Mouse (Mus musculus) frontal cortex, postnatal 10 days (tissue): ENCODE measurements around the gene Htra1.
A peak's percentile ranks its signal among the peaks of the same experiment; 100 is the strongest.

Experiments
- DNase-seq, 2 experiments: peaks; one replicate each; pipeline ENCODE4 v3.0.0; 2022; ENCODE audit warnings: low spot score in 2 of 2, mixed read lengths in 1 of 2

Htra1 gene

DNA sequence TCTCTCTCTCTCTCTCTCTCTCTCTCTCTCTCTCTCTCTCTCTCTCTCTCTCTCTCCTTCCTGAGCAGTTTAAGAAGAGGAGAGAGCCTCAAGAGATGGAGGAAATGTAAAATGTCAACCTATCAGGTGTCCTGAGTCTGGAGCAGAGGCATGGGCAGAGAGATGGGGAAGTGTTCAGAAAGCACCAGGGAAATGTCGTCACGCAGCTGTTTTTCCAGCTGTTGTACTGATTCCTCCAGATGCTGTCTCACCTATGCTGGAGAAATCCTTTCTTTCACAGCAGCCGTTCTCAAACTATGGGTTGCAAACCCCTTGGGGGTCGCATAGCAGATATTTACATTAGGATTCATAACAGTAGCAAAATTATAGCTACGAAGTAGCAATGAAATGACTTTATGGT is 30.5 kb downstream of the Htra1 start:
- DNase-seq = no peak

DNA sequence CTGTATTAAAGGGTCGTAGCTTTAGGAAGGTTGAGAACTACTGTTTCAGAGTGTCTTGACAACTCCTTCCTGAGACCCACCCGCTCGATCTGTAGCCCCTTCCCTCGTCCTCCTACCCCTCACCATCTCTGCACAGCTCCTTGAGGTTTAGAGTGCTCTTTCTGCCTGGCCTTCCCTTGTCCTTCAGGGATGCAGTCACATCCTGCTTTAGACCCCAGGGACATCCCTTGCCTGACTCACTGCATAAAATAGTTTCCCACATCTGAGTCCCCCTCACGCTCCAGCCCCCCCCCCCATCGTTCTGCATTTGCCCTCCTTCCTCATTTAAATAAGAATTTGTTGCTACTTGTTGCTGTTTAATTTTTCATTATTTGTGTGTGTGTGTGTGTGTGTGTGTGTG is 31.0 kb downstream of the Htra1 start:
- no peak for DNase-seq

DNA sequence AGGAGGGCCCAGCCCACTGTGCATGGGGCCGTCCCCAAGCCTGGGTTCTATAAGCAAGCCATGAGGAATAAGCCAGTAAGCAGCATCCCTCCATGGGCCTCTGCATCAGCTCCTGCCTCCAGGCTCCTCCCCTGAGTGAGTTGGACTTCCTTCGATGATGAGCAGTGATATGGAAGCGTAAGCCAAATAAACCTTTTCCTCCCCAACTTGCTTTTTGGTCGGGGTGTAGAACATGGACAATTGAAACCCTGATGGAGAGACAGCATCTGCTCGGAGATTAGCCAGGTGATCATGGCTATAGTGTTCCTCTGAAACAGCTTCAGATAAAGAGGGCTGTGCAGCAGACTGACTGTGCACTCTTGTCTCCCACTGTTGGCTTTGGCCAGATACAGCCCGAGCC is 32.0 kb downstream of the Htra1 start:
- DNase-seq = no peak

DNA sequence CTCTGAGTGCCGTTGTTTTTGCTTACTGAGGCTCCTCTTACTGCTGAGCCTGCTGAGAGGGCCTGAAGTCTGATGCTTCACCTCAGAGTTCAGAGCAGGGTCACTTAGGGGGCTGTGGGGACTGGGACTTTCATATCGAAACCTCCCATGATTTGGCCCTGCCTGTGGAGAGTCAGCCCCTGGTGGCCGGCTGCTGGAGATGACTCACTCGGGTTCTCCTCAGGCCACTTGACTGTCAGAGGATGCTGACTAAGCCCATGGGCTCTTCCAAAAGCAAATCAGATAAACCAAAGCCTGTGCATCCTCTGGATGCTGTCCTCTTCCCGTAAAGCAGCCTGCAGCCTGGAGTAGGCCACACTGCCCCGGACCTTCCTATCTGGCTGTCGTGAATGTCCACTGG is 32.6 kb downstream of the Htra1 start:
- DNase-seq = no peak

DNA sequence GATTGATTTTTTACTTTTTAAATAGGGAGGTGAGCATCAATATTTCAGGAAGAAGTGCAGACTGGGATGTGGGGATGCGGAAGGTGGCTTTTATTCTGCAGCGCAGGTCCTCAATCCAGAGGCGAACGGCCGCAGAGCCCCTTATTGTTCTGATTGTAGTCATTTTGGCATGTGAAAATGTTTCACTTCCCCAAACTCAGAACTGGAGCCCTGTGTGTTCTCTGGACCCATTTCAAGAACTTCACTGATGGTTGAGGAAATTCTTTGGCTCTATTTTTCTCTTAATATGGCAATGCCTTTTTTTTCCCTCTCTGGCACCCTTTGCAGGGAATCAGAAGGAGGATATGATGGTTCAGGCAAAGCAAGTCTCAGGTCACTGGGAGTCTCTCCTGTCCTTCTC is 33.2 kb downstream of the Htra1 start:
- DNase-seq = no peak

DNA sequence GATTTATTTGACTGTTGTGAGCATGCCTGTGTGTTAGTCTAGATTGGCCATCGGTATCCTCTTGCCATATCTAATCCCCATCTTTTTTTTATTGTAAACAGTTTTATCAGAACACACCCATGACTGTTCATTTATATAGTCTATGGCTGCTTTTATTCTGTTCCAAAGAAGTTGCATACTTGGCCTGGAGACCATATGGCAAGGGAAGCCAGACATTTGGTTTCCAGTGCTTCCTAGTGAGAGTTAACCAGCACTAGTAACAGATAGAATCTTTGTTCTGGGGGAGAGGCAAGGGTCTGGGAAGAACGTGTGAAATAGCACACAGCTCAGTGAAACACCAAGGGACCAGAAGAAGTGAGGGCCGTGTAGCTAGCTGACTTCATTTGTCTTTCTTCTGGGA is 33.6 kb downstream of the Htra1 start:
- no peak for DNase-seq

DNA sequence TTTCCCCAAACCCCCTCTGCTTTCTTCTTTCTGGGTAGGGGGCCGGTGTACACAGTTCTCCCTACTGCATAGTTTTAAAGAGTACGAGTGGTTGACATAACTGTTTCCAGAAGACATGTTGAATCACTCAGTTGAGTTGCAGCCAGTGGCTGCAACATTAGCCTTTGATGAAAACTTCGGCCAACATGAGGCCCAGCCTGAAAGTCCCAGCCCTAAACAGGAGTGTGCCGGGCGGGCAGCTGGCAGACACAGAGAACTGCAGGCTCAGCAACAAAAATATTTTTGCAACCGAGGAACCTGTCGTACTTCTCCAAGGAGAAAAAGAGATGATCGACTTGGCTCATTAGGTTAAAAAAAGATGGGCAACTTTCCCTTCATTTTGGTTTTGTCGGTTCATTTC is 36.9 kb downstream of the Htra1 start:
- no peak for DNase-seq

DNA sequence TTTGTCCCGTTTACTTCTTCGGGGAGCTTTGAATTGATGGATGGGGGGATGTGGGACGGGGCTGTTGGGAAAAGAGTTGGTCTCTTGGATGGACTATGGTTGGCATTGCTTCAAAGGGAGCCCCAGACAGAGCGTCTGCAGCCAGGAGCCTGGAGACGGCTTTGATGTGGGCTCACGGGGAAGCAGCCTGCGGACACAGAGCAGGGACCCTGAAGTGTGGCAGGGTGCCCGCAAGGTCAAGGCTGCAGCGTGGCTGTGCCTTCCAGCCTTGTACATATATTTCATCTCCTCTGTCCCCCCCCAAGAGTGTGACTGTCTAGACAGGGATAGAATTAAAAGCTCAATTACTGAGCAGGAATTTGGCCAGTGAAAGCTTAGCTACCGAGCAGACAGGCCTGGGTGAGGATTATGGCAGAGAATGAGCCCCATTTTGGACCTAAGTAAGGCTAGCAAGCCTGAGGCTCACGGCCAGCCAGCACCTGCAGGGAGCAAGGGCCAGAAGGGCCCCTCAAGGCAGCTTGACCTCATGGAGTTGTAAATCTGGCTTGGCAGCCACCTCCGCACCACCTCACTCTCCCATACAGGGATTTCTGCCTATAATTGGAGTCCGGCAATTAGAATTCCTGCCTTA is 40.5 kb downstream of the Htra1 start:
- DNase-seq = no peak

DNA sequence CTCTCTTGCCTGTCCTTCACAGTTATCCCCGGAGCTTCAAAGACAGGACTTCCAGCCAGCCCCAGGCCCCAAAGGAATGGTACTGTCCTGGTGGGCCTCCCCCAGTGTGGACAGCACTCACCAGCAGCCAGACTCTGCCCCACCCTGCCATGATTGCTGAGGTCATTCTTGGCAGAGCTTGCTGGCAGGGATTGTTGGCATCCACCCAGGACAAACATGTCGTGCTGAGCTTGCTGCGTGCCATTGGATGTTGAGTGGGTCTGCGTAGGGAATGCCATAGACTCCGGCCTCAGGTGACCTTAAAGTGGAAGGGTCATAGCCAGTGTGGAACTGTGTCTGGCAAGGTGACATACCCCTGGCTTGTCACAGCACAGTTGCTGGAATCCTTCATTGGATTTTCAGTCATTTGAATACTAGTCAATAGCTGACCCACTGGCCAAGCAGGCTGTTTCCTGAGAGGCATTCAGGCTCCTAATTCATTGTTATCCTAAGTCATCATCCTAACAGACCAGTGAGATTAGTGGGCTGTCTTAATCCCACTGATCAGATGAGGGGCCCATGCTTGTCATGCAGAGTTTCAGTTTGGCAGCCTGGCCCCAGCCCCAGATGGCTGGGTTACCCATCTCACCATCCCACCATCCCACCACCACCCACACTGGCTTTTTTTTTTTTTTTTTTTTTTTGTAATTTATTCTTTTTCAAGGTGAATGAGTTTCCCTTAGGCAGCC is 42.0 kb downstream of the Htra1 start:
- DNase-seq = peak; percentile 59 to 68

DNA sequence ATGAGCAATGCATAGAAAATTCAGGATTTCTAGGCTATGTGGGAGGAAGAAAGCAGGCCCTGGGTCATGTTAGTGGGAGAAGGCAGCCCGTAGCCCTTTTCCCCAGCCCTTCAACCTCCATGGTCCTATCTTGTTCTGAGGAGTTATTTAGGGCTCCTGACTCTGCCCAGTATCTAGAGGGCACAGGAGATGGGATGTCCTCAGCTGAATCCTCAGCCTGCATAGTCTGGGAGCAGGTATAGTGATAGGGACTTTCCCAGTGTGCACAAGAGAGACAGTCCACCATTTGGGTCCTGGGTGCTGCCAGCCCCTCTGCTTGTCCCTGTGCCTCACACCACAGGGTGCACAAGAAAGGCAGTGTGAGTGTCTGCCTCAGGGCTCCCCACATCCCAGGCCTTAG is 42.6 kb downstream of the Htra1 start:
- DNase-seq = no peak

DNA sequence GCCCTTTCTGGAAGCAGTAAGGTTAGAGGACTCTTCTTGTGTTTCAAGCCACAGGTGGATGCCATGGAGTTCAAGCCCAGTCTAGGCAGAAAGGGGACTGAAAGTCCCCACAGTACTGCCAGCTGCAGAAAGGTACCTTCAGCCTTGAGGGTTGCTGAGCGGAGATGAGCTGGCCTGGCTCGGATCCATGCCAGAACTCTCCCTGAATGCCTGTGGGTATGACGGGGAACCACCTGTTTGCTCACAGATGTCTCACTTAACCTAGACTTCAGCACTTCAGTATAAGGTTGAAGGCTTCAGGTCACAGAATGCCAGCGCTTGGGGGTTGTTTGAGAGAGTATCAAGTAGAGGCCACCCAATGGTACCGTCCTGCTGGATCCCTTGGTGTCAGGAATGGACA is 44.2 kb downstream of the Htra1 start:
- DNase-seq = no peak

DNA sequence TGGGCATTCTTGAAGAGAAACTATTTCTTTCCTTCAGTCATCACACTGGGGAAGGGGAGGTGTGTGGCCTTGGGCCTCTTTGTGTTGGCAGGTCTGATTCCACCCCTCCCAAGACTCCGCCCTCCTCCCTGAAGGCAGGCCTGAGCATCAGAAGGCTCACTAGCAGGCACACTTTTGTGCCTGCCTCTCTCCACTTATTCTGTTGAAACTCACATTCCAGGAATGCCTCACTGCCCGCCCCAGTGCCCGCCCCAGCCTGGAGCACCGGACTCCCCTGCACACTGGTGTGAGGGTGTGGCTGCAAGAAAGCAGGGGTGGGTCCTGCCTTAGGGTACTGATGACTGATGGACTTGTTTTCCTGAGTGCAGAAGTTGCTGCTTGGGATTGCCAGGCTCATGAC is 46.5 kb downstream of the Htra1 start:
- DNase-seq = no peak

DNA sequence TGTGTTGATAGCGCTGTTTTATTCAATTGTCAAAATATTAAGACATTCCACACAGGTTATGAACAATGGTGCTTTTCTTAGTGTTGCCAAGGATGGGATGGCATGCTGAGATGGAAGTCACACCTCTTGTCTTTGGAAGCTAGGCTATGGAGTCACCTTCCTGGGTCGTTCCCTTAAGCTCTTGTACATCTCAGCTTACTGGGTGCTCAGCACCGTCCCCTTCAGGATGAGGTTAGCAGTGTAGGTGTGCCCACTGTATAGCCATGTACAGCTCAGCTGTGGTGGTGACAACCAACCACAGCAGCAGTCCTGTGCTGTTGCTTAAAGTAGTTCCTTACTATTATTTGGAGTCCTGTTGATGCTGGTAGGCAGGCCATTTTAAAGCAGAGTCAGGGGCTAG is 47.0 kb downstream of the Htra1 start:
- no peak for DNase-seq

DNA sequence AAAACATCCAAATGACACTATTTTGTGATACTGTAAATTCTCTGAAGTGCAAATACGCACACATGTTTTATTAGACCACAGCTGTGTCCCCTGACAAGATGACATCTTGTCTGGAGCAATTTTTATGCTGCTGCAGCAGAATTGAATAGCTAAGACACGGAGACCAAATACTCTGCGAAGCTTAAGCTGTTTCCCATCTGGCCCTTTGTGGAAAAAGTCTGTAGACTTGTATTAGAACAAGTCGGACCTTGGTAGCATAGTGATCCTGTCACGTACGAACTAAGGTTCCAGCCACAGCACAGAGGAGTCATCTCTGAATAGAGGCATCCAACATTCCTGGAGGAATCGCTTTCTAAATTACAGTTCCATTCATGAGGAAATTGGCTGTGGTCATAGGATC is 48.4 kb downstream of the Htra1 start:
- no peak for DNase-seq

DNA sequence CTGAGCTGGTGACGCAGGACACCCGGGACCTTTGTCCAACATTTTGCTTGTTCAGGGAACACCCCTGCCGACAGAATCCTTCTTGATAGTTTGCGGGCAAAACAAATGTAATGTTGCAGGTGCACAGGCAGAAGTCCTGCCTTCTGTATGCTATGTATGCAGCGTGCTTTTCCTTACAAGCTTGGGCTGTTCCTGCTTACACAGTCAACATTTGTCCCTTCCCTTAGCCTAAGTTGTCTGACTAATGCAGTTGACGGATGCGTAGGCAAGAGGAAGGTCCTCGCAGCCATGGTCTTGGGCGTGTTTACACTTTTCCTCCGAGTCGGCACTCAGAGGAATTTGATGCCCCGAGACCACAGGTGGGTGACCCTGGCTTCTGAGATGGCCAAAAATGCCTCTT is 49.3 kb downstream of the Htra1 start:
- no peak for DNase-seq

DNA sequence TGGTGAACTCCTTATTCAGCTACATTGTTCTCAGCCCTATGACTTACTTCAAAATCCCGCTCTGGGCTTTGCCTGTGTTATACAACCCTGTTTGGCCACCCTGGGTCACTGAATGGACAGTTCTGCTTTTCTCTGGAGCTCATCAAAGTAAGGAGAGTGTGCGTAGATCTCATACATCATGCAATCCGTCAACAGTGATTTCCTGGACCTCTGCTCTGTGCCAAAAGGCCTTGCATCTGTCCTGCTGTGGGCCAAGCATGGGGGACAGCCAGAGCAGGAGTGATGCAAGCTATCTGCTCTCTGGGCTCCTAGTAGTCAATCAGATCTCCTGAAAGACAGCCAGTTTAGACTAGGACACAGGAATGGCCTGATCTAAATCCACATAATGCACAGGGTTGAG is 49.8 kb downstream of the Htra1 start:
- no peak for DNase-seq

DNA sequence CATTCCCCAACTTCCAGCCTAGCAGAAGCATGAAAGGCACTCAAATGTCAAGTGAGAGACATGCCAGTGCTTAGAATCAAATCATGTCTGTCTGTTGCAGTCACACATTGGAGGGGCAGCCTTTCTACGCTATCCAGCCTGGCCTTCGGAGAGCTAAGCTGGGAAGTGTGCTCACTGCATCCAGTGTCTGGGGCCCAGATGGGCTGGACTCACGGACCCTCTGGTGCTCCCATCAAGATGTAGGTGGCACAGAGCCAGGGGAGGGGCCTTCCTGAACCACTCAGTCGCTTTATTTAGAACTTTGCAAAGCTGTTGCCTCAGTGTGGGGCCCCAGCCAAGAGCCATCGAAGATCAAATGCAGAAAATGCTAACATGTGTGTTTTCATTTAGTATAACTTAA is 52.2 kb downstream of the Htra1 start:
- DNase-seq = no peak

DNA sequence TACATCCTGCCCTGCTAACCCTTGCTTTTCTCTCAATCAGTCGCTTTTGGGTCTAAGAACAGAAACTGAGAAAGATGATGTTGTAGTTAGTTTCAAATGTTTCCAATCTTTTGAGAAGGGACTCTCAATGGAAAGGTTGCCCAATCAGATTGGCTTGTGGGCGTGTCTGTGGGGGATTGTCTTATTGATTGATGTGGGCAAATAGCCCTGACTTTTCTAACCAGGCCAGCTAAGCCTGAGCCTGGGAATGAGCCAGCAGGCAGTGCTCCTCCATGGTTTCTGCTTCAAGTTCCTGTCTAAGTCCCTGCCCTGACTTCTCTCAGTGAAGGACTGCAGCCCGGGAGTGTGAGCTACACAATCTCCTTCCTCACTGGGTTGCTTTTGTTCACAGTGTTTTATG is 53.5 kb downstream of the Htra1 start:
- no peak for DNase-seq

DNA sequence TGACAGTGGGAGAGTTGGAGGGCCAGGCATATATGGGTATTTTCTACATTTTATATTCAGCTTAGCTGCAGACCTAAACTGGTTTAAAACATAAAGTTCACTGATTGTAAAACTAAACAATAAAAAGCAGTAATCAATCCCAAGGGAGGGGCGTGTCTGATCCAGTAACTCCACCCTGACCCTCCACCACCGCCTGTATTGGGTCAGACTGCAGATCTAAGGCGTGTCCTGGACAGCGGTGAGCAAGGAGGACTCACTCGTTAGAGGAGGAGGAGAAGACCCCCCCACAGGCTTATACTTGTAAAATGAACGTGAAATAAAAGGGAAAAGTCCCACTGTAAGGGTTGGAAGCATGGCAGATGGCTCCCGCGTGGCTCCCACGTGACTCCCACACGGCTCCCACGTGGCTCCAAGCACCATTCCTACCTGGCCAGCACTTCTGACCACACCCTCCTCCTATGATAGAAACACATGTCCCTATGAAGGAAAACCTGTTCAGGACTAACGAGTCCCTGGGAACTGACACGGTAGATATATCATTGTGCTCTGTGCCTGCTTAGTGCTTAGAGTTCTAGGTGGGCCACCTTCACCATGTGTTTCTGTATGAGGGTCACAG is 55.4 kb downstream of the Htra1 start:
- no peak for DNase-seq

DNA sequence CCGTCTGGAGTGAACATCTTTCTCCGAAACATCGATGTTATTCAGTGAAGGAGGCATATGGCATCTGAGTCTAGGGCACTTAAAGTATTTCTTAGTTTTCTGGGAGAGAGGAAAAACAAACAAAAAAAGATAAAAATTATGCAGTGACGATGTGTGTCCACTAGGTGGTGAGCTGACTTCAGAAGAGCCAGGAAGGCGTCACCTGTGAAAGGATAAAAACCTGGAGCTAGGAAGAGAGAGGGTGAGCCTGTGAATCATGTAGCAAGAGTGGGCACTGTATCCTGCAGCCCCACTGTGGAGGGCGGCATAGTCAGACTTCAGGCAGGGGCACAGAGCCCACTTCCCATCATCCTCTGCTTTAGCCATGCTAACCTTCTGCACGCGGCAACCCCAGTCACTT is 58.0 kb downstream of the Htra1 start:
- no peak for DNase-seq

DNA sequence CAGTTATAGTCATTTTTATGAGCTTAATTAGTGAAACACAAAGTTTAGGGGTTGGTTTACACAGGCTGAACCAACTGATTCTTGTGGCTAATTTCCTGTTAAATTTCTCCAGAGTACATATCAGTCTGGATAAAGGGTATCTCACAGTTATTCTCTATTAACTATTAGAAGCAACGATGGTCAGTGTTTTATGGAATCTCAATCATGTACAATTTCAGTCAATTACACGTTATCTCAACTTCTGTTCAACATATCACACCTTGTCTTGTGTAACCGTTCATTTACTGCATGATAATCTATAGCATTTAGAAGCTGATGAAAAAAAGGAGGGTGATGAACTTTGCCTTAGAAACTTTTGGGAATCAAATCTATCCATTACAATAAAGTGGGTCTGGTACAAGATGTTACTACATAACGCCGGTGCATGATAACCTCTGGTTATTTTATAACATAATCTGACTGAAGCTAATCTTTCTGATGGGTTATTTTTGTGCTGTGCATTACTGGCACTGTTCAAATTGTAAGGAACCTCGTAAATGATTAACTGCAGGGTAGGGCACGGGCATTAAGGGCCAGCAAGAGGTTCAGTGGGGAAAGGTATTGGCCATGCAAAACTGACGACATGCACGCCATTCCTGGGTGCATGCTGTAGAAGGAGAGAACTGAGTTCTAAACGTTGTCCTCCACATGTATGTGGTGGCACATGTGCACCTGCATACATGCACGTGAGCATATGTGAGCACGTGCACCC is 66.2 kb downstream of the Htra1 start:
- no peak for DNase-seq

DNA sequence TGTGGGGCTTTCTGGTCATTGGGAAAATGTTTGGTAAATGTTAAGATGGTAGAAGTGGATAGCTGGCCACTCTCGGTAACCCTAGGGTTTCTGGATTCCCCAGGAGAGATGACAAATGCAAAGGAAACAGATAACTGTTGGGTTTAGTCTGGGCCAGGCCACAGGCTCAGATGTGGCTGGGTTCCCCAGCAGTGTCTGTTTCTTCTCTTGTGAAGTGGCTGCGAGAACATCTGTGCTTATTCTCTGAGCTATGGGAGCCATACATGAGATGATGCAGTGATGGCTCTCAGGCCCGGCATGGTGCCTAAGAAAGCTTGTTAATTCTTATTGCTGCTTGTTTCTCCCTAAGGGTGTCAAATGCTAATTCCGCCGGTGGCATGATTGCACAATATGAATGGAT is 68.2 kb downstream of the Htra1 start:
- no peak for DNase-seq

DNA sequence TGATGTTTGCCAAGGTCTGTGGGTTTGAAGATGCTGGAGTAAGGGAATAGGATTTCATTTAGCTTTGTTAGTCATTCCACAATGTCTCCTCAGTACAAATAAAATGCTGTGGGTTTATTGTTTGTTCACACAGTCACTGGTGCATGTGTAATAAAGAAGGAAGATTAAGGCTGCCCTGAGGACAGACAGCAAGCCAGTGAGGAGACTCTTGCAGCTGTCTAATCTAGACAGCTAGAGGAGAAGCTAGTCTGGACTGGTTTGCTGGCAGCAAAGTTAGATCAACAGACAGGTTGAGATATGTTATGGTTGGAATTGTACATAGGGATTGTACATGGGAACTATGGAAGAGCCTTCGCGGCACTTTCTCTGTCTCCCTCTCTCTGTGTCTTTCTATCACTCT is 71.3 kb downstream of the Htra1 start:
- no peak for DNase-seq
